Mouse (Mus musculus) layer of hippocampus, postnatal 25 days (tissue): ENCODE results near the gene Fam229a. TPM values are rescaled to one million over a fixed set of nuclear protein-coding genes. Genes with fewer than 3 reads are reported as not detected.
"Not testable (repeated sequence)": the region's sequence is repeated elsewhere in the genome, so short reads cannot be mapped to it uniquely, and the experiment has no call there.

Experiments used
- DNase-seq, 2 experiments: peaks; one replicate each; pipeline ENCODE4 v3.0.0; 2022; ENCODE audit warnings: mixed read lengths in 2 of 2, low spot score in 1 of 2; ENCODE audit errors: extremely low spot score in 1 of 2
- total RNA-seq, 2 experiments: library from RNA; stranded (reverse); gene quantifications; 2 replicates each; pipeline ENCODE4 v1.2.3; 2021

Gene Fam229a
- not detected for total RNA-seq

DNA sequence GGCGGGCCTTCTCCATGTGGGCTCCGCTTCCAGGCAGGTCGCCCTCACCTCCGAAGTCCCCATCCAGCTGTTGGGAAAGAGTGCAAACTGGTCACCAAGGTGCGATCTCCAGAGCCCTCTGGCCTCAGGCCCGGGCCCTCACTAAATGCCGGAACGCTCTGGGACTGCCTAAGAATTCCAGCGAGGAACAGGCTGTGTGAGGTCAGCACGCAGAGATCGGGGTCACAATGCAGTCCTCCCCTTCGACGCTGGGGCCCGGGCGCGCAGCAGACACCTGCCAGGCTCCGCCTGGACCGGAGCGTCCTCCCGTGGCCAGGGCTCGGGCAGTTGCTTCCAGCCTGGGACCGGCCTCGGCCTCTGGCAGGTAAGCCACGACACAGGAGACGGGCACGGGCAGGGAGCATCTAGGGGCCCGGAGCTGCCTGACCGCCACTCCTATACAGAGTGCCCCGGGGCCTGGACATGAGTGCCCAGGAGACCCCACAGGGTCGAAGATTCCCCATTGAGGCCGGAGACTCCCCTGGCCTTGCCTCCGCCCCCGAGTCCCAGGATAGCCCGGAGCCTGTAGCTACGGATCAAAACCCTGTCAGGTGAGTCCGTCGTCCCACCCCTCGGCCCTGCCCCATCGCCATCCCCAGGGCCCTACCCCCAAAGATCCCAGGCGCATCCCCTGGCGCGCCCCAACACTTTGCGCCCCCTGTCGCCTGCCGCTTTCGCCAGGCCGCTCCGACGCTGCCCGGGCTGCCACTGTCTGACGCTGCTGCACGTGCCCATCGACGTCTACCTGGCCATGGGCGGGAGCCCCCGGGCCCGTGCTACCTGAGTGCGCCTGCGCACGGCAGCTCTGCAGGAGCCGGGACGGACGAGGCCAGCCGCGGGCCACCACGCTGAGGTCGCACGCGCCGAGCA is at the start of gene Fam229a, which contains the start of gene Tssk3:
Fam229a (plus strand) TSS at position 219 of the 909 bp plus-strand sequence.
Tssk3 (minus strand) TSS at position 51 of the 909 bp plus-strand sequence.
- peak in 1 of 2 experiments; percentile 31 for DNase-seq

DNA sequence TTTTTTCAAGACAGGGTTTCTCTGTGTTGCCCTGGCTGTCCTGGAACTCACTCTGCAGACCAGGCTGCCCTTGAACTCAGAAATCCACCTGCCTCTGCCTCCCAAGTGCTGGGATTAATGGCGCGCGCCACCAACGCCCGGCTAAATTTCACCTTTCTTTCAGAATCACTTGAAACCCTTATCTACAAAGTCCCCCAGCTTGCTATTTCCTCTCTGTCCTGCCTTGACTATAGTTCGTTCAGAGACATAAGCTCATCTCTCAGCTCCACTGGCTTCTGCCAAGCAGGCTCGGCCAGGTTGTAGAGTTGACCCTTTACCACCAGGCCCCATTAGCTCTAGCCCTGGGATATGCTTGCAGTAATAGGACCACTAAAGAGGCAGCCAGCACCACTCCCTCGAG is 43.6 kb upstream of the Fam229a start:
- no peak for DNase-seq

DNA sequence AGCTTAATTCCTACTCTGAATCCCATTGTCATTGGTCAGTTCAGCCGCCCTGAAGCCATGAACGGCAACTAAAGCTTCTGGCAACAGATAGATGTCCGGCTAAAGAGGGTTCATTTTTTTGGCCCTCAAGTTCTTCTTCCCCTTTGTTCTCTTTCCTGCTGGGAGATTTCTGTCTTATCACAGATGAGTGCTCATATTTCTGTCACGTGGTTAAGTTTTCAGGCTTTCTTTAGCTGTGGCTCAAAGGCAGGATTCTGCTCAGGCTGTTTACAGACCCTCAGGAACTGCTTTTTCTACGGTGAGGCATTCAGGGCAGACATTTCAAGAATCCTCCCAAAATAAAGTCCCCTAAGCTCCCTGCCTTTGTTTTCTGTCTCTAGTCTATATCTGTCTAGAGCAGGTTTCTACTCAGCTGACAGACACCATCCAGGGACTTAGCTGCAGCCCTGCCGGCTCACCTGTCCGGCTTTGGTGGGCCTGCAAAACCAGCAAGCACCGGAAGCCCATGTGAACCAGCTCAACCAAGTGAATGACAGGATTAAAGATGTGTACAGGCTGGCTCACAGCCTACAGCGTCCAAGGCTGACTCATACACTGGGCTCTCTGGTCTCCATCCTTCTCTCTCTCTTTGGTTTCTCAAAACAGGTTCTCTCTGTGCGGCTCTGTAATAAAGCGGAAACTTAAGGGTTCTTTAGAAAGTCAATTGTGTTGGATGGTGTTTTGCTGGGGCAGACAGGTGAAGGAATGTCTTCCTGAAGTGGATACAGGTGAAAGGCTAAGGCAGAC is 43.0 kb upstream of the Fam229a start:
- DNase-seq = no peak

DNA sequence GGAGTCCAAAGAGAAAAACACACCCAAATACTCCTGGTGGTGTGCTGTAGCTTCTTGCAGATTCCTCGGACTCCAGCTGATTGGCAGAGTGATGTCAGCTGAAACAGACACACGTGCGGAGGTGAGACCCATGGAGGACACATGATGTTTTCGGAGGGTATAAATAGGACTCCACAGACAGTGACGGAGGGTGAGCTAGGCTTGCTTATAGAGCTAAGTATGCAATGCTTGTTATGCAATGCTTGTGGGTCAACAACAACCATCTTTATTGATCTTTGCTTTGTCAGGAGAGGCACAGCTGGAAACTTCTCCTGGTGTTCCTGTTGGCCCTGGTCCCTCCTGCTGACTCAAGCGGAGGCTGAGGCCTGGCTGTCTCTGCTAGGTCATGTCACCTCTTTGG is 42.3 kb upstream of the Fam229a start:
- DNase-seq = no peak

DNA sequence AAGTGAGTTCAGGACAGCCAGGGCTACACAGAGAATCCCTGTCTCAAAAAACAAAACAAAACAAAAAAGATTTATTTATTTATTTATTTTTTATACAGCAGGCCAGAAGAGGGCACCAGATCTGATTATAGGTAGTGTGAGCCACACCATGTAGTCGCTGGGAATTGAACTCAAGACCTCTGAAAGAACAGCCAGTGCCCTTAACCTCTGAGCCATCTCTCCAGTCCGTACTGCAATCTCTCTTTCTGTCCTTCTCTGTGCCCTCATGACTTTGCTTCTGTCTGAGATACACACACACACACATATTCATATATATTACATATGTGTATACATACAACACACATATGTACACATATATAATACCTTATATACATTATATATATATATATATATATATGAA is 40.1 kb upstream of the Fam229a start:
- no peak for DNase-seq

DNA sequence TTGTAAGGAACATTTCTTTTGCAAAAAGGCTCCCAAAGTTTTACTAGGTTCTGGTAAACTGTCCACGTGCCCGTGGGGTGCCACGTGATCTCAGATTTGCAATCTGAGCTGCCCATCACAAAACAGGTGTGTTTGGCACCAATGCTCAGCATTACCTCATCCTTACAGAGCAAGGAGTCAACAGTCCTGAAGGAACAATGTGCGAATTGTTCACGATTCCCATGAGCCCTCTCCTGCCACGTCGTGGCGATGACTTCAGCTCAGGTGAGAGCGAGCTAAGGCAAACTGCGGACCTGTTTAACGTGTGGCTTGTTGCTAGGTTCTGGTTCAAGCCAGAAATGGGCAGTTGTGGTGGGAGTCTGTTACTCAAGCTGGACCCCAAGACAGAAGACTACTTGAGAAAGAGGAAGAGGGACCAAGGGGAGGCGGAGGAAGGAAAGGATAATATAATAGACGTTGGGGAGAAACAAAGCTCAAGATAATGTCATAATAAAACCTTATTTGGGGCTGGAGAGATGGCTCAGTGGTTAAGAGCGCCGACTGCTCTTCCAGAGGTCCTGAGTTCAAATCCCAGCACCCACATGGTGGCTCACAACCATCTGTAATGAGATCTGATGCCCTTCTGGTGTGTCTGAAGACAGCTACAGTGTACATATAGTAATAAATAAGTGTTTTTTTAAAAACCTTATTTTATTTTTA is 39.4 kb upstream of the Fam229a start:
- no peak for DNase-seq

DNA sequence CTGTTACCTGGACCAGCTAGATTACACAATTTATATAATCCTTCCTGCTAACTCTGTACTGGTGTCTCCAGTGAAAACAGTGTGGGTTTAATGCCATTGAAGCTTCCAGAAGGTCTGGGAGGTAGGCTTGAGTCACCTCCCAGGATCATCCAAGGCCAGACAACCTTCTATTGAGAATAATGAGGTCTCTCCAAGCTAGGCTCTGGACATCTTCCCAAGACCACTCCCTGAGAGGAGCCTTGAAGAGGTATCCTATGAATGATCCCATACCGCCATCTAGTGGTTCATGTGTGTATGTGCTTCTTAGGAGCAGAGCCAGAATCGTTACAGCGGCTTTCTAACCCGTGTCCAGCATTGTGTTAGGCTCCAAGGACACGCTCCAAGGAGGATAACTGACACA is 35.7 kb upstream of the Fam229a start:
- peak; percentile 24 to 36 for DNase-seq

DNA sequence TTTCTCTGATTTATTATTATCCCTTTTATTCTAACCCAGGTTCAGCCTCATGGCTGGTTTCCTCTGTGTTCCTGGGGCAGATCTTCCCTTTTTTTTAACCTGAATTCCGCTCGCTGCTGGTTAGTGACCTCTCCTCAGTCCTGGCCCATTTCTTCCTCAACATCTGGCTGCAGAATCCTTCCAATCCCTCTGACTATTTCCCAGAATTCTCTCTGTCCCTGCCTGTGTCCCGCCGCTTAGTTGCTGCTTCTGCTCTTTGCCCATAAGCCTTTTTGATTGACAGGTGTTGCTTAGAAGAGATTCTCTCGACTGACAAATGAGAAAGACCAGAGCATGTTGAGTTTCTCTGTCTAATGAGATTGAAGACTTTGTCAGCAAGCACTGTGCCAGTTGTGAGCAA is 34.9 kb upstream of the Fam229a start:
- DNase-seq = no peak

DNA sequence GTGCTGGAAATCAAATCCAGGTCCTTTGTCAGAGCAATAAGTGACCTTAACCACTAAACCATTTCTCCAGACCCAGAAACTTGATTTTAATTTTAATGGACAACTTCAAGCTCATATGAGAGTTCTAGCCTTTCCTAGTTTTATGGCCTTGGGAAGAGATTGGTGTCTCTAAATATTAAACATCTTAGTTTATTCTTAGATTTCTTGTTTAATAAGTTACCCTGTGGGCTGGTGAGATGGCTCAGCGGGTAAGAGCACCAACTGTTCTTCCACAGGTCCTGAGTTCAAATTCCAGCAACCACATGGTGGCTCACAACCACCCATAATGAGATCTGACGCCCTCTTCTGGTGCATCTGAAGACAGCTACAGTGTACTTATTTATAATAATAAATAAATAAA is 33.7 kb upstream of the Fam229a start:
- DNase-seq = not testable (repeated sequence)

DNA sequence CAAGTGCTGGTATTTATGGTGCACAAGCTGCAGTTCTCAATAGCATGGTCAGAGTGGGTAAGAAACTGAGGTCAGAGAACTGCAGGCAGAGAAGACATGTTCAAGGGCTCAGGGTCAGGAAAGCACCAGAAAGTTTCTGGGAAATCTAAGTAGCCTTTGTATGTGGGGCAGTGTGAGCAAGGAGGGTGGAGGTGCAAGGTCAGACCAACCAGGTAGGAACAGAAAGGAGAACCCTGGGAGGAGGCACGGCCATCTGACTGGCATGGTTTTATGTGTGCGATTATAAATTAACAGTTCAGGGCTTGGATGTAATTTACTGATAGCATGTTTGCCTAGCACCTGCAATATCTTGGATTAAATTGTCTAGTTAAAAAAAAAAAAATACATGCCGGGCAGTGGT is 31.3 kb upstream of the Fam229a start:
- no peak for DNase-seq

DNA sequence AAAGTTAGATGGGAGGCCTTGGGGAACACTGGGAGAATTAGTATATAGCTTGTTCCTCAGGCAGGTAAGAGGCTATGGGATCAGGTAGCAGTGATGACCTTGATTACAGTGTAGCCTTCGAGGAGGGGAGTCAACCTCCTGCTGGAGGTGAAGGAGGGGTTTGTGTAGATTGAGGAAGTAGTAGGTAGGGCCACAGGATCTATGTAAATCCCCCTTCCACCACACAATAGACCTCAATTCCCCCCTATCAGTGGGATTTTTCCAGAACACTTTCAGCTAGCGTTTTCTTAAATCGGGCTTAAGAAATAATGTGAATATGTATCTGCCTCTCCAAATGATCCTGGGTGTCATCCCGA is 30.2 kb upstream of the Fam229a start:
- DNase-seq = no peak

DNA sequence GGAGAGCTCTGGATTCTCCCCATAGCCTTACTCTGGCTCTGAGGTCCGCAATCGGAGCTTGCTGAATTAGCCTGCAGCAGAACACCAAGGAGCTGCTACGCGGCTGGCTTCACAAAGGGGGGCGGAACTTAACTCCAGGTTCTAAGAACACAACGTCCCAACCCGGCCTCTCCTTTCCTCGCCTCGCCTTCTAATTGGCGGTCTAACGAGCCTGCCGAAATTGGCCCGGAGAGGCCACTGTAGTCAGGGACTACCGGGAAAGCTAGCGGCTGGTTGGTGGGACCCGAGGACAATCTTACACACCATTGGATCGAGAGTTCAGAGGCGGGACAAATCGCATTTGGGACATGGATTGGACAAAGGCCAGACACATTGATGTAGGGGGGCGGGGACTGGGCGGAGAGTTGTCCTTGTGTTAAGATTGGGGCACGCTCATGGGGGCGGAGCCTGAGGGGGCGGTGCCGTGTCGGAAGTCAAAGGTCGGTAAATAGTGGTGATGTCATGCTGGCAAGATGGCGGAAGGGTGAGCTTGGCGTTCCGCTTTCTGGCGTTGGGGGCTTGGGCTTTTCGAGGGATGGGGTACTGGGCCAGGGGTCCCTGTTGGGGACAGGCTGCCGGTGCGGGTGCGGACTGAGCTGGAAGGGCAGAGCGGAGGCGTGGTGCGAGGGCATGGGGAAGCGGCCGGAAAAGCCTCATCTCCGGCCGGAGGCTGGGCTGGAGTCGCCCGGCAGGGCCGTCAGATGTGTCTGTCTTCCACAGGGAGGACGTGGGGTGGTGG is 29.6 kb upstream of the Fam229a start, which contains the start of gene Bsdc1:
Bsdc1 (plus strand) TSS at position 399 of the 778 bp plus-strand sequence.
- peak; percentile 89 to 93 for DNase-seq

DNA sequence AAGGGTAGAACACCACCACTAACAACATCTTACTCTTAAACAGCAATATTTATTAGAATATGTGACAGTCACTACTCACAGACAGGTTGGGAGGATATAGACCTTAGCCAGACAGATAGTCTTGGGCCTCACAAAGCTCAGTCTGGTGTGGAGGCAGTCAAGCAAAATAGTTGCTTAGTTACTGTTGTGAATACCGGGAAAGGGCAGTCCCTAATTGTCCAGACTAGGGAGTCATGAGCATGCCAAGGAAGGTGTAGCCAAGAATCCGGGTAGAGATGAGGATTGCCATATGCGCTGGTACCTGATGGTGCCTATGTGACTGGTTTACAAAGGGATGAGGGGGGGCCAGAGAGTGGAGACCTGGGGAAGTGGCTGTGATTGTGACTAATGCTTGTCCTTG is 28.9 kb upstream of the Fam229a start:
- DNase-seq = no peak

DNA sequence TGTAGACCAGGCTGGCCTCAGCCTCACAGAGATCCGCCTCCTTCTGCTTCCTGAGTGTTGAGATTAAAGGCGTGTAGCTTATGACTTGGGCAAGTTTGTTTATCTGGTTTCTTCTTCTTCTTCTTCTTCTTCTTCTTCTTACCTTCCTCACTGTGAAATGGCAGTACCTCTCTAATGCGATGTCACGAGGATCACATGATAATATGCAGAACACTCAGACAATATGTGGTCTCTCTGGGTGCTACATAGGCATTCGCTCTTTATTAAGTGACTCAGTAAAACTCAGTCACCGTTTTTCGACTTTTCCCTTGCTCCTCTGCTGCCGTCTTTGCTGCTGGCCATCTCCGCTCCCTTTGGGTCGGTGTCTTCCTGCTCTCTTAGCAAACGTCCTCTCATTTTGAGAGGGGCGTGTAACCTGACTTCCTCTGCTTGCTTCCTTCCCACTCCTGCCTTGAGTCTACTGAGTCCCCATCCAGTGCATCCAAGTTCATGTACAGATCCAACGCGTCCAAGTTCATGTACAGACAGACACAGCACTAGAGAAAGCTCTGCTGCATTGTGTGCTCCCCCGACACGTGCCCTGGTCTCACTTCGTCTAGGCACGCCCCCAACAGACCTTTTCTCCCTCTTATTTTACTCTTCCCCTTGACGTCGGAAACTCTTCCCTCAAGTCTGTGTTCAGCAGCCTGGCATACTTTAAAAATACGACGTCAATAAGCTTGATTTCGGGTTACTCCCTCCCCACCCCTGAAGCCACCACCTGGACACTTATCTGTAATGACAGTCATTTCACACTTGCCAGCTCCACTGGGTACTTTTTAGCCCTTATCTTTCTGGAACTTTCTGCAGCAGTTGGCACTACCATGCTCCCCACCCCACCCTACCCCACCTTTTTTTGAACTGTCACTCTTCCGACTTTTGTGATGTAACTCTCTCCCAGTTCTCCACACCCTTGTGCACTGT is 27.6 kb upstream of the Fam229a start:
- no peak for DNase-seq

DNA sequence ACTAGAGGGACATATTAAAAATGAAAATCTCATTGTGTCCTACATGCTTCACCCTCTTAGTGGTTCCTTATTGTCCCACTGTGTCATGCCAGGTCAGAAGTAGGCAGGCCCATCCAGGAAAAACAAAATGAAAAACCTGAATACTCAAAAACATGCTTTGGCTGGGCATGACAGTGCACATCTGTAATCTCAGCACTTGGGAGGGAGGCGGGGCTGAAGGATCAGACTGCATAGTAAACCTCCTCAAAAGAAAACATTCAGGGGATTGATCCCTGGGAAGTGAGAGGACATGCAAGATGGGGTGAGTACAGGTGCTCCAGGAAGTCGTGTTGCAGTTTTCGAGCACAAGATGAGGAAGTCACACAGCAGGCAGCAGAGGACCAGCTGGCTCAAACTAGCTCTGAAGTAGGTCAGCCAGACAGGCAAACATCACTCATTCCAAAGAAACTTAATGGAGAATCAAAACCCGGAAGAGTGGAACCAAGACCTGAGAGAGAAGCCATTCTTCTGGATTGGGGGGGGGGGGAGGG is 26.6 kb upstream of the Fam229a start:
- DNase-seq = no peak

DNA sequence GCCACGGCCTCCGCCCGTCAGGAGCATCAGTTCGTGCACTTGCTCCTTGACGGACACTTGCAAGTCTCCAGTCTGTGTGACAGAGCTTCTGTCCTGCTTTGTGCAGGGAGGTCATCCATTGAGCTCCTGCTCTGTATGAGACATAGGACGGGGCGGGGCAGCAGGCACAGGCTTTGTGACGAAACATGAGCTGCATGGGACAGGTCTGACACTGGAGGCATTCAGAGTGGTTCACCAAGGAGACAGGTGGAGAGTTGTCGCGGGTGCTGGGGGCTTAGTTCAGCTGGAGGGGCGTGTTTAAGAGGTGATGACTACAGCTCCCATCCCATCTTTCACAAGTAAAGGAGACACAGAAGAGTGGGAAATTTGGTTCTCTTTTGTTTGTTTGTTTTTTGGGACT is 14.9 kb upstream of the Fam229a start:
- DNase-seq = no peak

DNA sequence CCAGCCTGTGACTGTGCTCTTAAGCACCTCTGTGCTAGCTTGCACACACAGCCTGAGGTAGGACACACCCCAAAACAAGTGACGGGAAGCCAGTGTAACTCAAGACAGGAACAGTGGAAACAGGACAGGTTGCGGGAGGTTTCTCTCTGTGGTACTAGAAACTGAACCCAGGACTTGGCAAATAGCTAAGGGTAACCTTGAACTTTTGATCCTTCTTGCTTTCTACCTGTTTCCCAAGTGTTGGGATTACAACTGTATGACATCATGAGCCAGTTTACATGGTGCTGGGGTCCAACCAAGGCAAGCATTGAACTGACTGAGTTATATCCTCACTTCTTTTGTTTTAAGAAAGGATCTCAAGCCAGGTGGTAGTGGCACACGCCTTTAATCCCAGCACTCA is 11.1 kb upstream of the Fam229a start:
- no peak for DNase-seq

DNA sequence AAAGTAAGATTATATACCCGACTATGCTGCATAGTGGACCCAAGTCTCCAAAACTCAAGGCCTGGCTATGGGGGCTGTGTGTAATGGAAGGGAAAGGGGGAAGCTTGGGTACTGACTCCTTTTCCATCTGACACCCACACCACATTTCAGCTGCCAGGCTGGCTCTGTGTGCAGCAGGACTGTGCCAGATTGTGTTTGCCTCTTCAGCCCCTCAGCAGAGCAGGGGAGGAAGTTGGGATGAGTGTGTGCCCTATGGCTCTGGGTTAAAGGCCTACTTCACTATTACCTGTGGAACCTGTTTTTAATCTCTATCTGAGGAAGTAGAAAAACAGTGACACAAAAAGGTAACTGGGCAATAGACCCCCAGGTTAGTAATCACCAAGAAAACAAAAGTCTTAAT is 9.9 kb upstream of the Fam229a start:
- DNase-seq = no peak

DNA sequence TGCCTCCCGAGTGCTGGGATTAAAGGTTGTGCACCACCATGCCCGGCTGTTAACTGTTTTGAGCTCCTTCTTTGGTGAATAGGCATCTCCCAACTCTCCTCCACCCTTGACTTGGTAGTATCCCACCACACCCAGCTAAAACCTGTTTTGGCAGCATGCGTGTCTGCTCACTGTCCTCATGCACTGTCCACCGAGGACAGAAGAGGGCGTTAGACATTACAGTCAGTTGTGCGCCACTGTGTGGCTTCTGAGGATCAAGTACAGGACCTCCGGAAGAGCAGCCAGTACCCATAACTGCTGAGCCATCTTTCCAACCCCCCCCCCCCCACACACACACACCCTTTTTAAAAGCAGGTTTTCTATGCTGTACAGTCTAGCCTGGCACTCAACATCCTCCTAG is 3.7 kb downstream of the Fam229a start:
- DNase-seq = no peak
